Mouse (Mus musculus): ENCODE results near the gene Gramd4. TPM values are rescaled to one million over a fixed set of nuclear protein-coding genes. Genes with fewer than 3 reads are reported as not detected.
A peak's percentile ranks its signal among the peaks of the same experiment; 100 is the strongest.

Gramd4 gene
- polyA plus RNA-seq, 1 experiment from 2014 or later, result 11.7 TPM

DNA sequence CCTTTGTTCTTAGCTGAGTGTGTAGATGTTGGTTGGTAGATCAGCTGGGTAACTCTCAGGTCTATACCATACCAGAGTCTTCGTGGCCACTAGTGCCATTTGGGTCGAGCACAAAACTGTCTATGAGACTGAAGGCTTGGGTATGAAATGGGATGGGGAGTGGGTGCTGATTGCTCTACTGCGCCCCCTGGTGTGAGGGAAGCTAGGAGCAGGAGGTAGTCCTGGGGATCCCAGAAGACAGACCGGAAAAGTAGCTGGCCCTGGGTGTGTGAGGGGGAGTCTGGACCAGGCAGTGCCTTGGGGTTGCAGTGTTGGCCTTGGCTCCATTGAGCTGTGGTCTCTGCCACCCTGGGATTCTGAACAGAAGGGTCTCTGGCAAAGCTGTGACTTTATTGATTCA is 80.1 kb downstream of the Gramd4 start:
- Histone ChIP-seq H3K9ac (ENCODE audit: low read length) (no peak overlapping the region), H3K4me3 (ENCODE audit: low read depth, low read length) (no peak overlapping the region), H3K36me3 (ENCODE audit: control insufficient read depth, insufficient read depth, low read length) (no peaks in the 10 kb centered on the region; the same call in 1 of the 2 replicates), H3K27ac (ENCODE audit: low read depth, low read length) (no peak overlapping the region), H3K9me3 (ENCODE audit: control insufficient read depth, low read length) (no peaks in the 10 kb centered on the region), H3K4me1 (ENCODE audit: control insufficient read depth, insufficient read depth, low read length) (no peaks in the 10 kb centered on the region), H3K27me3 (ENCODE audit: control insufficient read depth, insufficient read depth, low read length) (no peaks in the 10 kb centered on the region), H3K4me2 (ENCODE audit: low read depth) (no peak overlapping the region)
- WGBS, result 72% methylated on average over 4 of the region's 4 CpGs
- no peak for DNase-seq (ENCODE audit: low spot score)
- ATAC-seq (ENCODE audit: insufficient read depth, low FRiP score, low TSS enrichment), result no peak

DNA sequence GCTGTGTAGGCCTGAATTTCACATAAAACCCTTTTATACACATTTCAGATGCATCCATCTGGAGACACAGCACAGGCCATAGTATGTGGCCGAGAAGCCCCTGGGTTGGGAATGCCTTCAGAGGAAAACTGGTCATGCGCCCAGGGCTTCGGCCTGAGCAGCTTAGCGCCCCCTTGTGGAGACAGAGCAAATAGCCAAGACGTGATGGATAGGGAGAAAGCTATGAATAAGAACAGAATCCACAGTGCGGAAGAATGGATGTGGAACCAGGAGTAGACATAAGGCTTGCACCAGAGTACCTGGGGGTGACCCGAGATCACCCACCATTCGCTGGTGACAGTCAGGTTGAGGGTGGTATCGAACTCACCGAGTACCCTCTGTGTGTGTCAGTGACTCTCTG is 82.8 kb downstream of the Gramd4 start:
- Histone ChIP-seq H3K4me3 (ENCODE audit: low read depth, low read length) (no peak overlapping the region), H3K9me3 (ENCODE audit: control insufficient read depth, low read length) (no peaks in the 10 kb centered on the region), H3K4me2 (ENCODE audit: low read depth) (no peak overlapping the region), H3K36me3 (ENCODE audit: control insufficient read depth, insufficient read depth, low read length) (no peaks in the 10 kb centered on the region; the same call in 1 of the 2 replicates), H3K4me1 (ENCODE audit: control insufficient read depth, insufficient read depth, low read length) (no peaks in the 10 kb centered on the region), H3K9ac (ENCODE audit: low read length) (no peak overlapping the region), H3K27me3 (ENCODE audit: control insufficient read depth, insufficient read depth, low read length) (no peaks in the 10 kb centered on the region), H3K27ac (ENCODE audit: low read depth, low read length) (no peak overlapping the region)
- ATAC-seq (ENCODE audit: insufficient read depth, low FRiP score, low TSS enrichment), result no peak
- 35% methylated on average over 10 of the region's 10 CpGs for WGBS
- peak; percentile 75 for DNase-seq (ENCODE audit: low spot score)

DNA sequence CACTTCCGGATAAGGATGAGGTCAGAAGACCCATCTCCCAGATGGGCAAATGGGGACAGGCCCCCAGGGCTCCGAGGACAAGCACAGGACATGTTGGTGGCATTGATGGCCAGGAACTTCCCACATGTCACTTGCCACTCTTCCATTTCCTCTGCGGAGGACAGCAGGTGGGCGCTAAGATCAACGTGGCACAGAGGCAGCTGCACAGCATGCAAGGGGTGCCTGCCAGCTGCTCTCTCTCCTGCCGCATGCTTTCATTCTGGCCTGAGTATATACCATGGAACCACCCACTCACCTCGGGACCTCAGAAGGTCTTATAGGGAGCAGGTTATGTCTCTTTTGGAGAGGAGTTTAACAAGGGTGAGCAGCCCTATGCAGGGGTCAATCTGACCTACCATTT is 87.1 kb downstream of the Gramd4 start:
- Histone ChIP-seq H3K4me2 (ENCODE audit: low read depth) (no peak overlapping the region), H3K36me3 (ENCODE audit: control insufficient read depth, insufficient read depth, low read length) (no peaks in the 10 kb centered on the region; the same call in 1 of the 2 replicates), H3K4me3 (ENCODE audit: low read depth, low read length) (no peak overlapping the region), H3K9me3 (ENCODE audit: control insufficient read depth, low read length) (no peaks in the 10 kb centered on the region), H3K27me3 (ENCODE audit: control insufficient read depth, insufficient read depth, low read length) (no peaks in the 10 kb centered on the region), H3K4me1 (ENCODE audit: control insufficient read depth, insufficient read depth, low read length) (no peaks in the 10 kb centered on the region), H3K27ac (ENCODE audit: low read depth, low read length) (no peak overlapping the region), H3K9ac (ENCODE audit: low read length) (no peak overlapping the region)
- 80% methylated on average over 7 of the region's 7 CpGs for WGBS
- no peak for ATAC-seq (ENCODE audit: insufficient read depth, low FRiP score, low TSS enrichment)
- no peak for DNase-seq (ENCODE audit: low spot score)

DNA sequence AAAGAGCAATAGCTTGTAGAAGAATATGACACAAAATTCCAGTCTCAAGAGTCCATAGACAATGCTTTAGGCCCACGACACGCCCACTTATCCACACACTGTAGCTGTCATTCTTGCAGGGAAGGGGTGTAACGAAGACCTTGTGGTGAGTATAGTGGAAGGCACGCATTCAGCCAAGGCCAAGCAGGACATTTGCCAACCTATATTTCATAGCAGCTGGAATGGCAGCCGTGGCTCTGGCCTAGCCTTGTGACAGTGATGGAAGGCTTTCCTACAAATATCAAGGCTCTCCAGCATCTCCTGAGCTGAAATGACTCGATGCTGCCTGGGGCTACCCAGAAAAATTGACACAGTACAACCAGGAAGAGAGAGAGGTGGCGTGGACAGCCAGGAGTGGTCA is 87.6 kb downstream of the Gramd4 start:
- 90% methylated on average over 7 of the region's 7 CpGs for WGBS
- Histone ChIP-seq H3K36me3 (ENCODE audit: control insufficient read depth, insufficient read depth, low read length) (no peaks in the 10 kb centered on the region; the same call in 1 of the 2 replicates), H3K27me3 (ENCODE audit: control insufficient read depth, insufficient read depth, low read length) (no peaks in the 10 kb centered on the region), H3K9ac (ENCODE audit: low read length) (no peak overlapping the region), H3K4me3 (ENCODE audit: low read depth, low read length) (no peak overlapping the region), H3K4me1 (ENCODE audit: control insufficient read depth, insufficient read depth, low read length) (no peaks in the 10 kb centered on the region), H3K27ac (ENCODE audit: low read depth, low read length) (no peak overlapping the region), H3K9me3 (ENCODE audit: control insufficient read depth, low read length) (no peaks in the 10 kb centered on the region), H3K4me2 (ENCODE audit: low read depth) (no peak overlapping the region)
- DNase-seq (ENCODE audit: low spot score) (no peak), ATAC-seq (ENCODE audit: insufficient read depth, low FRiP score, low TSS enrichment) (no peak)

GRCm38 (mm10) chr15:86146922-86147321 is 89.4 kb downstream of the Gramd4 start:
- H3K27me3 ChIP-seq (ENCODE audit: control insufficient read depth, insufficient read depth, low read length), result no peaks in the 10 kb centered on the region
- WGBS, result 98% methylated on average over 8 of the region's 8 CpGs
- H3K27ac ChIP-seq (ENCODE audit: low read depth, low read length), result no peak overlapping the region
- H3K4me2 ChIP-seq (ENCODE audit: low read depth), result no peak overlapping the region
- H3K9ac ChIP-seq (ENCODE audit: low read length), result no peak overlapping the region
- no peaks in the 10 kb centered on the region for H3K4me1 ChIP-seq (ENCODE audit: control insufficient read depth, insufficient read depth, low read length)
- H3K9me3 ChIP-seq (ENCODE audit: control insufficient read depth, low read length), result no peaks in the 10 kb centered on the region
- ATAC-seq (ENCODE audit: insufficient read depth, low FRiP score, low TSS enrichment) (no peak), DNase-seq (ENCODE audit: low spot score) (no peak)
- H3K4me3 ChIP-seq (ENCODE audit: low read depth, low read length), result no peak overlapping the region
- H3K36me3 ChIP-seq (ENCODE audit: control insufficient read depth, insufficient read depth, low read length), result no peaks in the 10 kb centered on the region; the same call in 1 of the 2 replicates

DNA sequence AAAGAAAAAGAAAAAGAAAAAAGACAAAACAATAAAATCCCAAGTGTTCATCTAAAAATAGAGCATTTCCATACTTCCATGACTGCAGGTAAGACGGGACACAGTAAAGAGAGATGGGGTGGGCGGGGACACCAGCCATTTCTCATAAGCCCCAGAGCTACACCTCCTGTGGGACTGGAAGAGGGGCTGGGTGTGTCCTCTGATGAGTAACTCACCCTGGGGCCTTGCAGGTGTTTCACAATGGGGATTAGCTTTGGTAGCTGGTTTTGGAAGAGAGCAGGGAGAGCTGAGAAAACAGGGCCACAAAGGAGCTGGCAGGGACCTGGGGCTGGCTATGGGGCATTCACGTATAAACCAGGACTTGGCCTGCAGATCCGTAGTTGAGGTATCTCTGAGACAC is 93.1 kb downstream of the Gramd4 start:
- H3K4me3 ChIP-seq (ENCODE audit: low read depth, low read length), result no peak overlapping the region
- H3K4me1 ChIP-seq (ENCODE audit: control insufficient read depth, insufficient read depth, low read length), result no peaks in the 10 kb centered on the region
- 88% methylated on average over 4 of the region's 4 CpGs for WGBS
- peaks cover 4% of the 10 kb centered on the region for H3K36me3 ChIP-seq (ENCODE audit: control insufficient read depth, insufficient read depth, low read length)
- H3K9ac ChIP-seq (ENCODE audit: low read length), result no peak overlapping the region
- no peak overlapping the region for H3K4me2 ChIP-seq (ENCODE audit: low read depth)
- H3K9me3 ChIP-seq (ENCODE audit: control insufficient read depth, low read length), result no peaks in the 10 kb centered on the region
- ATAC-seq (ENCODE audit: insufficient read depth, low FRiP score, low TSS enrichment), result no peak
- H3K27me3 ChIP-seq (ENCODE audit: control insufficient read depth, insufficient read depth, low read length), result no peaks in the 10 kb centered on the region
- H3K27ac ChIP-seq (ENCODE audit: low read depth, low read length), result no peak overlapping the region
- DNase-seq (ENCODE audit: low spot score), result no peak

DNA sequence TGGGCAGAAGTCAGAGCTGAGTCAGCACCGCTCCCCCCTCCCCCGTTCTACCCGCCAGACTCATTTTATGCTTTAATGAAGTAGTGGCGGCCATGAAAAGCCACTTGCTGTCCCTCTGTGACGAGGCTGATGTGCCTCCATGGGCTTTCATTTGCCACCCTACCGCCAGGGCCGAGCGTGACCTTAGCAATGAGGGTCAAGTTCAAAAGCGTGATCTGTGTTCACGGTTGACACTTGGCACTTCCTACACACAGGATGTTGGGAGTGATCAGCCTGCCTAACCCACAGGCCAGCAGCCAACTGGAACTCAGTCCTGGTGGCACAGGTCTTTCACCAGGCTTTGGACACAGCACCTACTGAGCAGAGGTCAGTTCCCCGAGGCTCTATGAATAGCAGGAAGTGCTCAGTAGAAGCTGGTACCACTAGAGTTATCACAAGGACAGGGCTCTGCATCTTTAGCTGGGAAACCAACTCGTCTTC is 96.0 kb downstream of the Gramd4 start:
- Histone ChIP-seq H3K27ac (ENCODE audit: low read depth, low read length) (no peak overlapping the region), H3K4me1 (ENCODE audit: control insufficient read depth, insufficient read depth, low read length) (no peaks in the 10 kb centered on the region), H3K4me3 (ENCODE audit: low read depth, low read length) (no peak overlapping the region), H3K36me3 (ENCODE audit: control insufficient read depth, insufficient read depth, low read length) (peaks cover 4% of the 10 kb centered on the region; the same call in 1 of the 2 replicates), H3K9ac (ENCODE audit: low read length) (no peak overlapping the region), H3K27me3 (ENCODE audit: control insufficient read depth, insufficient read depth, low read length) (no peaks in the 10 kb centered on the region), H3K4me2 (ENCODE audit: low read depth) (no peak overlapping the region), H3K9me3 (ENCODE audit: control insufficient read depth, low read length) (no peaks in the 10 kb centered on the region)
- DNase-seq (ENCODE audit: low spot score) (no peak), ATAC-seq (ENCODE audit: insufficient read depth, low FRiP score, low TSS enrichment) (no peak)
- WGBS, result 83% methylated on average over 12 of the region's 12 CpGs

GRCm38 (mm10) chr15:86156492-86156891 is 99.0 kb downstream of the Gramd4 start:
- WGBS, result 87% methylated on average over 5 of the region's 5 CpGs

GRCm38 (mm10) chr15:86159093-86159492 is 101.6 kb downstream of the Gramd4 start:
- peaks cover 8% of the 10 kb centered on the region for H3K36me3 ChIP-seq (ENCODE audit: control insufficient read depth, insufficient read depth, low read length)
- H3K27me3 ChIP-seq (ENCODE audit: control insufficient read depth, insufficient read depth, low read length), result no peaks in the 10 kb centered on the region
- no peak overlapping the region for H3K27ac ChIP-seq (ENCODE audit: low read depth, low read length)
- H3K4me1 ChIP-seq (ENCODE audit: control insufficient read depth, insufficient read depth, low read length), result no peaks in the 10 kb centered on the region
- no peak overlapping the region for H3K9ac ChIP-seq (ENCODE audit: low read length)
- WGBS, result 88% methylated on average over 16 of the region's 16 CpGs
- no peak for DNase-seq (ENCODE audit: low spot score)
- ATAC-seq (ENCODE audit: insufficient read depth, low FRiP score, low TSS enrichment), result no peak
- no peak overlapping the region for H3K4me2 ChIP-seq (ENCODE audit: low read depth)
- H3K4me3 ChIP-seq (ENCODE audit: low read depth, low read length), result no peak overlapping the region
- H3K9me3 ChIP-seq (ENCODE audit: control insufficient read depth, low read length), result no peaks in the 10 kb centered on the region

More at GRCm38 (mm10) chr15:86156492-86156891, 99.0 kb downstream of the Gramd4 start:
- Histone ChIP-seq H3K4me1 (ENCODE audit: control insufficient read depth, insufficient read depth, low read length) (no peaks in the 10 kb centered on the region), H3K9ac (ENCODE audit: low read length) (no peak overlapping the region), H3K27me3 (ENCODE audit: control insufficient read depth, insufficient read depth, low read length) (no peaks in the 10 kb centered on the region), H3K4me2 (ENCODE audit: low read depth) (no peak overlapping the region), H3K36me3 (ENCODE audit: control insufficient read depth, insufficient read depth, low read length) (peaks cover 5% of the 10 kb centered on the region; the same call in 1 of the 2 replicates), H3K27ac (ENCODE audit: low read depth, low read length) (no peak overlapping the region), H3K9me3 (ENCODE audit: control insufficient read depth, low read length) (no peaks in the 10 kb centered on the region), H3K4me3 (ENCODE audit: low read depth, low read length) (no peak overlapping the region)
- ATAC-seq (ENCODE audit: insufficient read depth, low FRiP score, low TSS enrichment) (no peak), DNase-seq (ENCODE audit: low spot score) (no peak)

Measured in neural tube, embryonic 11.5 days (tissue).